Mouse (Mus musculus): ENCODE measurements at regions not wholly inside any gene's neighbourhood (a gene's known extent, or its start where the extent isn't known, plus 50 kb on each side); places are given as distances from the start of the nearest gene placed in this dataset.

DNA sequence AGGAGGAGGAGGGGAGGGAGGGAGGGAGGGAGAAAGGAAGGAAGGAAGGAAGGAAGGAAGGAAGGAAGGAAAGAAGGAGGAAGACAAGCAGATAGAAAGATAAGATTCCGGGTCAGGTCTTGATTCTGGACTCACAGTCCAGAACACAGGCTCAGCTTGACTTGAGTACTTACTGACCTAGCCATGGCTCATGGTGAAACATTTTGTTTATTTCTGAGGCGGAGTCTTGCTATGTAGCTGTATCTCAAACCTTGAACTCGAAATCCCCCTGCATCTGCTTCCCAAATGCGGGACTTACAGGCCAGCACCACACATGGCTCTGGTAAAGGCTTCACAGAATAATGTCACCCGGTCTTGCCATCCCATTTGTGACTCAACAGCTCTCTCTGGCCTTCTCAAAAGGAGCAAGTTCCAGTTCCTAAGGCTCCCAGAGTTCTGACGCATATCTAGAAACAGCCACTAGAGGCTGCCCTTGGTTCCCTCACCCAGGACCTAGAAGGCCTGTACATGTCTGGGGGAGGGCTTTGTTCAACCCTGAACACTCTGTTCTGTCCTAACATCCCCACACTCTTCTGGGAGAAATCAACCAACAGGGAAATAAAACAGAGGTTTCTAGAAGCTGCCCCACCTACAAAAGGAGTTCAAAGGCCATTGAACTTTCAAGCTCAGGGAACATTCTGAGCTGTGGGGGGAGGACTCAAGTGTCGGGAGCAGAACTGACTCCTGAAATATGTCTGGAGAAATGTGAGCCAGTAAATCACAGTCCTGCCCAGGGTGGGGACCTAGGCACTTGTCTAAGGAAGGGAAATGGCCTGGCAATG is 56.2 kb upstream of the Akap13 start:
- no peak for DNase-seq (ENCODE audit: low spot score in 2 of 2)

DNA sequence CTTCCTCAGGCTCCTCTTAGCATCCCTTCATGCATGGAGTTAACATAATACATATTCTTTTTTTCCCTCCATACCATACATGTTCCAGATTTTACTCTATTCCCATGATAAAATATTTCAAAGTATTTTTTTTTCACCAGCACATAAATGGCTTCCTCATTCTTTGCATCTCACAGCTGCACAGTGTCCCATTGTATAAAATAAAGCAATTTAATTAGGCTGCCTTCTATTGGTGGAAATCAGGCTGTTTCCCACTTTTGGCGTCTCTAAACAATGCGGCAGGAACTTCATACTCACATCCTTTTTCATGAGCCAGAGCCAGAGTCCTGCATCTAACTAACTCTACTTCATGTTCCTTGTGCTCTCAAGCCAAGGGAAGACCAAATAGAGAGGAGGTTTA is 54.9 kb upstream of the Akap13 start:
- DNase-seq (ENCODE audit: low spot score in 2 of 2), result no peak

DNA sequence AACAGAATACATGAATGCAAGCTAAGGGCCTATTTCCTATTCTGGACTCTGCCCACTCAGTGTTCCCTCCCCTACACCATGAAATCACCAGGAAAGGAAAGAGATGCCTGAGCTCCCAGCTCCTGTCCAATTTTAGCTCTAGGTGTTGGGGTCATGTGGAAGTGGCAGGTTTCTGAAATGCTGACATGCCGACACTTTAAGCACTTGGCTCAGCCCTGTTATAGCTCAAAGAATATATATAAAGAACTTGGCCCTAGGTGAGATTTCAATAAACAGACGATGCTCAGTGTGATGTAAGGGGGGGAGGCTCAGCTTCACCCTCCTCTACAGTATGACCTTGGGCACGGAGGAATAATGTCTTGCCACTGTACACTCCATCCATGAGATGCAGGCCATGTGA is 50.4 kb upstream of the Akap13 start:
- DNase-seq (ENCODE audit: low spot score in 2 of 2), result no peak
